8 mouse cellular contexts compared by ENCODE assay signal in genomic region chr4:116684665-116685064, GRCm38 (mm10). TPM values are rescaled to one million over a fixed set of nuclear protein-coding genes. Genes with fewer than 3 reads are reported as not detected.
A peak's percentile ranks its signal among the peaks of the same experiment; 100 is the strongest.
DNase-seq lines count a peak whose midpoint lies in the region; ATAC-seq and TF ChIP-seq lines count a peak whose summit lies in the region.

No protein-coding gene starts in this region.

- TF ChIP-seq POLR2A in cerebellum, adult 2 months (IDR thresholded peaks at IDR 0.05; ENCODE audit: borderline replicate concordance, insufficient read depth, low read length) = no peak

- no peak for ATAC-seq in cerebellum, adult (ENCODE audit: insufficient number of reproducible peaks, low FRiP score, low TSS enrichment)
- ATAC-seq in megakaryocyte, adult 5-6 weeks (ENCODE audit: poor library complexity, severe bottlenecking) = no peak
- no peak for ATAC-seq in limb, embryonic 12.5 days (ENCODE audit: insufficient number of reproducible peaks, insufficient read depth, low FRiP score, low TSS enrichment, low read depth)
- ATAC-seq in stomach, embryonic 15.5 days (ENCODE audit: insufficient read depth, low FRiP score, low read depth) = no peak

- H3K27me3 ChIP-seq in cerebellum, adult 2 months (ENCODE audit: control insufficient read depth, insufficient read depth, low read length) = no peaks in the 10 kb centered on the region
- H3K27me3 ChIP-seq in megakaryocyte, embryonic 14.5 days (replicated peaks) = no peaks in the 10 kb centered on the region
- H3K27me3 ChIP-seq in limb, embryonic 12.5 days = no peaks in the 10 kb centered on the region
- H3K27me3 ChIP-seq in stomach, embryonic 15.5 days (replicated peaks) = no peaks in the 10 kb centered on the region

- no peak for DNase-seq in cerebellum, adult 2 months
- no peak for DNase-seq in urinary bladder, postnatal 10 days (ENCODE audit: low spot score)
- no peak for DNase-seq in testis, postnatal 10 days (ENCODE audit: low spot score)

- H3K36me3 ChIP-seq in megakaryocyte, embryonic 14.5 days (replicated peaks; ENCODE audit: low read length) = peaks cover 26% of the 10 kb centered on the region
- peaks cover 19% of the 10 kb centered on the region for H3K36me3 ChIP-seq in limb, embryonic 12.5 days
- peaks cover 10% of the 10 kb centered on the region; the same call in 1 of the 2 replicates for H3K36me3 ChIP-seq in stomach, embryonic 15.5 days

- H3K4me1 ChIP-seq in cerebellum, adult 2 months (ENCODE audit: control insufficient read depth, insufficient read depth, low read length) = 0 out of 2 replicates have a peak, but pooled peaks cover 2% of the 10 kb centered on the region
- peaks cover 55% of the 10 kb centered on the region for H3K4me1 ChIP-seq in megakaryocyte, embryonic 14.5 days
- H3K4me1 ChIP-seq in limb, embryonic 12.5 days (replicated peaks) = peaks cover 16% of the 10 kb centered on the region
- H3K4me1 ChIP-seq in stomach, embryonic 15.5 days = peaks cover 12% of the 10 kb centered on the region; the same call in 1 of the 2 replicates

- WGBS in cerebellum, adult 2 months = 77% methylated on average over 2 of the region's 2 CpGs
- WGBS in limb, embryonic 12.5 days = 65% methylated on average over 2 of the region's 2 CpGs
- WGBS in stomach, embryonic 15.5 days = 79% methylated on average over 2 of the region's 2 CpGs

- H3K4me3 ChIP-seq in cerebellum, adult 2 months (replicated peaks; ENCODE audit: insufficient read depth, low read depth, low read length) = peak overlapping the region; percentile 76
- H3K4me3 ChIP-seq in megakaryocyte, embryonic 14.5 days (replicated peaks) = peak overlapping the region; percentile 95
- H3K4me3 ChIP-seq in limb, embryonic 12.5 days (replicated peaks) = peak overlapping the region; percentile 73
- H3K4me3 ChIP-seq in stomach, embryonic 15.5 days (replicated peaks) = peak overlapping the region; percentile 65; the same call in 1 of the 2 replicates

- no peak for TF ChIP-seq CTCF in cerebellum, adult 2 months (IDR thresholded peaks at IDR 0.05; ENCODE audit: borderline replicate concordance, insufficient read depth, low read depth, low read length)

- H3K9ac ChIP-seq in limb, embryonic 12.5 days (replicated peaks) = peak overlapping the region; percentile 82
- no peak overlapping the region for H3K9ac ChIP-seq in stomach, embryonic 15.5 days

- H3K9me3 ChIP-seq in megakaryocyte, embryonic 14.5 days = no peaks in the 10 kb centered on the region
- H3K9me3 ChIP-seq in limb, embryonic 12.5 days = no peaks in the 10 kb centered on the region
- no peaks in the 10 kb centered on the region for H3K9me3 ChIP-seq in stomach, embryonic 15.5 days

- H3K27ac ChIP-seq in cerebellum, adult 2 months (ENCODE audit: insufficient read depth, low read length) = peak overlapping the region; percentile 91
- H3K27ac ChIP-seq in limb, embryonic 12.5 days = peak overlapping the region; percentile 96
- H3K27ac ChIP-seq in stomach, embryonic 15.5 days = peak overlapping the region; percentile 98

- H3K4me2 ChIP-seq in limb, embryonic 12.5 days = peak overlapping the region; percentile 76
- peak overlapping the region; percentile 65 for H3K4me2 ChIP-seq in stomach, embryonic 15.5 days

RNA-seq across cellular contexts. Expression of gene Prdx1, which starts 0.7 kb away (rescaled TPM):
- polyA plus RNA-seq in cerebellum, adult 2 months (2012; rRNA removed) = 233 and 250 TPM in 2 replicates
- polyA plus RNA-seq in megakaryocyte, embryonic 14.5 days (2012; ENCODE audit: insufficient read depth, low replicate concordance) = 13.8 TPM in 1 of 2 replicates, not detected in the other
- 556 and 644 TPM in 2 replicates for total RNA-seq in megakaryocyte, adult 5-6 weeks (2015)
- total RNA-seq in megakaryocyte, adult 5-6 weeks (2017) = 344 and 395 TPM in 2 replicates
- 1,153 and 1,285 TPM in 2 replicates for polyA plus RNA-seq in limb, embryonic 12.5 days (2016; fragmentation: Nextera tagmentation; extraction: Ambion mirVana)
- 1,377 and 1,420 TPM in 2 replicates for polyA plus RNA-seq in stomach, embryonic 15.5 days (2015; fragmentation: Nextera tagmentation; extraction: Ambion mirVana)

RNA-seq across cellular contexts. Expression of gene Mmachc, which starts 23.5 kb away (rescaled TPM):
- polyA plus RNA-seq in cerebellum, adult 2 months (2012; rRNA removed) = 19.2 and 19.8 TPM in 2 replicates
- 0.18 TPM in 1 of 2 replicates, not detected in the other for polyA plus RNA-seq in megakaryocyte, embryonic 14.5 days (2012; ENCODE audit: insufficient read depth, low replicate concordance)
- 8.1 and 10.9 TPM in 2 replicates for total RNA-seq in megakaryocyte, adult 5-6 weeks (2015)
- 5.2 and 6.4 TPM in 2 replicates for total RNA-seq in megakaryocyte, adult 5-6 weeks (2017)
- 25.2 and 27.9 TPM in 2 replicates for polyA plus RNA-seq in limb, embryonic 12.5 days (2016; fragmentation: Nextera tagmentation; extraction: Ambion mirVana)
- 23.5 and 24.5 TPM in 2 replicates for polyA plus RNA-seq in stomach, embryonic 15.5 days (2015; fragmentation: Nextera tagmentation; extraction: Ambion mirVana)

RNA-seq across cellular contexts. Expression of gene Ccdc163, which starts 23.6 kb away (rescaled TPM):
- 29.5 and 34.9 TPM in 2 replicates for polyA plus RNA-seq in cerebellum, adult 2 months (2012; rRNA removed)
- 1.9 TPM in 1 of 2 replicates, not detected in the other for polyA plus RNA-seq in megakaryocyte, embryonic 14.5 days (2012; ENCODE audit: insufficient read depth, low replicate concordance)
- total RNA-seq in megakaryocyte, adult 5-6 weeks (2015) = 34.7 and 36.2 TPM in 2 replicates
- 19.2 and 23.4 TPM in 2 replicates for total RNA-seq in megakaryocyte, adult 5-6 weeks (2017)
- polyA plus RNA-seq in limb, embryonic 12.5 days (2016; fragmentation: Nextera tagmentation; extraction: Ambion mirVana) = 27.1 and 27.5 TPM in 2 replicates
- 23.9 and 27.7 TPM in 2 replicates for polyA plus RNA-seq in stomach, embryonic 15.5 days (2015; fragmentation: Nextera tagmentation; extraction: Ambion mirVana)

RNA-seq across cellular contexts. Expression of gene Akr1a1, which starts 33.2 kb away (rescaled TPM):
- polyA plus RNA-seq in cerebellum, adult 2 months (2012; rRNA removed) = 526 and 550 TPM in 2 replicates
- 135 and 303 TPM in 2 replicates for polyA plus RNA-seq in megakaryocyte, embryonic 14.5 days (2012; ENCODE audit: insufficient read depth, low replicate concordance)
- total RNA-seq in megakaryocyte, adult 5-6 weeks (2015) = 465 and 471 TPM in 2 replicates
- 733 and 897 TPM in 2 replicates for total RNA-seq in megakaryocyte, adult 5-6 weeks (2017)
- polyA plus RNA-seq in limb, embryonic 12.5 days (2016; fragmentation: Nextera tagmentation; extraction: Ambion mirVana) = 634 and 637 TPM in 2 replicates
- 731 and 767 TPM in 2 replicates for polyA plus RNA-seq in stomach, embryonic 15.5 days (2015; fragmentation: Nextera tagmentation; extraction: Ambion mirVana)

RNA-seq across cellular contexts. Expression of gene Tesk2, which starts 36.1 kb away (rescaled TPM):
- 10.0 and 11.2 TPM in 2 replicates for polyA plus RNA-seq in cerebellum, adult 2 months (2012; rRNA removed)
- polyA plus RNA-seq in megakaryocyte, embryonic 14.5 days (2012; ENCODE audit: insufficient read depth, low replicate concordance) = 0.66 and 1.1 TPM in 2 replicates
- 29.1 and 38.5 TPM in 2 replicates for total RNA-seq in megakaryocyte, adult 5-6 weeks (2015)
- 22.8 and 24.3 TPM in 2 replicates for total RNA-seq in megakaryocyte, adult 5-6 weeks (2017)
- polyA plus RNA-seq in limb, embryonic 12.5 days (2016; fragmentation: Nextera tagmentation; extraction: Ambion mirVana) = 13.2 and 13.5 TPM in 2 replicates
- 5.8 and 7.3 TPM in 2 replicates for polyA plus RNA-seq in stomach, embryonic 15.5 days (2015; fragmentation: Nextera tagmentation; extraction: Ambion mirVana)

Comparison
In these comparisons a context has a peak if more than half of its experiments do, and no peak if none do; other contexts are left out.
1. RNA of gene Prdx1, which starts 0.7 kb away (polyA plus RNA-seq): 1,377 to 1,420 TPM in stomach, embryonic 15.5 days, 1,153 to 1,285 TPM in limb, embryonic 12.5 days and 233 to 250 TPM in cerebellum, adult 2 months; 13.8 TPM in megakaryocyte, embryonic 14.5 days; every median in the first group is over 10 times any median in the second.
2. RNA of gene Mmachc, which starts 23.5 kb away (polyA plus RNA-seq): 25.2 to 27.9 TPM in limb, embryonic 12.5 days, 23.5 to 24.5 TPM in stomach, embryonic 15.5 days and 19.2 to 19.8 TPM in cerebellum, adult 2 months; 0.18 TPM in megakaryocyte, embryonic 14.5 days; every median in the first group is over 10 times any median in the second.
3. Peak in every context shown above with its lines, with median percentiles within 50 percentile points of each other: H3K27ac ChIP-seq and H3K4me3 ChIP-seq.